Mouse (Mus musculus) macrophage (primary cell): Measurements from ENCODE around the gene Gm21992. TPM values are rescaled to one million over a fixed set of nuclear protein-coding genes. Genes with fewer than 3 reads are reported as not detected.
"Not testable (repeated sequence)": the region's sequence is repeated elsewhere in the genome, so short reads cannot be mapped to it uniquely, and the experiment has no call there.

Source experiments
- H3K27ac ChIP-seq: fragments of 350-480 bp; formaldehyde crosslinking; 2 replicates; pipeline ENCODE4 v1.9.0; 2021
- H3K36me3 ChIP-seq: fragments of 350-480 bp; formaldehyde crosslinking; 2 replicates; pipeline ENCODE4 v1.9.0; 2021; ENCODE audit errors: inconsistent target
- H3K4me3 ChIP-seq: fragments of 350-480 bp; formaldehyde crosslinking; 2 replicates; pipeline ENCODE4 v1.9.0; 2021; ENCODE audit errors: inconsistent target
- H3K79me2 ChIP-seq: fragments of 350-480 bp; formaldehyde crosslinking; 2 replicates; pipeline ENCODE4 v1.9.0; 2021; ENCODE audit errors: inconsistent target
- WGBS: methylation state at CpG from one replicate; pipeline ENCODE4 v1.1.7; 2026; ENCODE audit warnings: inconsistent platforms; ENCODE audit not compliant: missing documents; 5-methylcytosine and 5-hydroxymethylcytosine counted together
- polyA plus RNA-seq: library from polyadenylated mRNA; stranded (reverse); fragments of 250-400 nt; gene quantifications from 3 replicates; pipeline ENCODE4 v1.2.4, GENCODE M21; 2018; ENCODE audit warnings: inconsistent platforms

Gene Gm21992
- polyA plus RNA-seq, 1 experiment from 2014 or later, result 1.3 TPM

- Histone ChIP-seq H3K4me3 (no peak overlapping the region), H3K79me2 (peaks cover 94% of the 10 kb centered on the region), H3K36me3 (peaks cover 33% of the 10 kb centered on the region), H3K27ac (no peak overlapping the region)
- WGBS, result no CpG with 5 or more reads among the region's 1 CpGs
These were observed 15.5 kb downstream of the Gm21992 start for GRCm38 (mm10) chr19:4795929-4796328.

DNA sequence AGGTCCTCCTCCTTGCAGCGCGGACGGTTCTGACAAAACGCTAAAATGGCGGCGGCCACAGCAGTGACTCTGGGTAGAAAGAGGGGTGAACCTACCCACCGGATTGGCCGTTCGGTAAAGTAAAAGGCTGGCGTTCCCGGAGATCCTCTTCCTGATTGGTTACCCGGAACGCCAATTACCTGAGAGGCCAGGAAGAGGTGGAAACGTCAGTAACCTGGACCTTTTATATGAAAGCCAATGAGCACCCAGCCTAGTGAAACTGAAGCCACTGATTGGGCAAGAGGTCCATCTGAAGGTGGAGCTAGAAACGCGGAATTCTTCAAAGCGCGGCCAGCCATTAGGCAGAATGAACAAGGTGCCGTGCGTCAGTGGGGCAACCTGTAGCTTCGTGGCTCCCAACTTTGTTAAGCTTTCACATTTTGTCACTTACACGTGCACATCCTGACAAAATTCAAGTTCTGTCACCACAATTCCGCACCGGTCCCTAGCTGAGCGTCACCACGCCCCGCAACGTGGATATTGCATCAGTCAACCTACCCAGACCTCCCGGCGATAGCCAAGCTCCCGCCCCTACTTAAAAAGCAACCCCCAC, 17.5 kb downstream of the Gm21992 start, which contains the start of gene Rbm4:
Rbm4 (minus strand) TSS at position 71 of the 592 bp plus-strand sequence.
- Histone ChIP-seq H3K27ac (peak within 1 kb of the TSS; percentile 59), H3K79me2 (peaks cover 94% of the 10 kb centered on the region), H3K4me3 (peak within 1 kb of the TSS; percentile 89), H3K36me3 (peaks cover 16% of the 10 kb centered on the region)
- 2% methylated on average over 31 of the region's 31 CpGs for WGBS

- peaks cover 94% of the 10 kb centered on the region for H3K79me2 ChIP-seq
- H3K36me3 ChIP-seq, result peaks cover 16% of the 10 kb centered on the region
- peak overlapping the region; percentile 59 for H3K27ac ChIP-seq
- WGBS, result 1% methylated on average over 16 of the region's 16 CpGs
- peak overlapping the region; percentile 89 for H3K4me3 ChIP-seq
These were observed 18.1 kb downstream of the Gm21992 start for GRCm38 (mm10) chr19:4793281-4793830.

GRCm38 (mm10) chr19:4786313-4786712, 25.1 kb downstream of the Gm21992 start:
- H3K27ac ChIP-seq, result no peak overlapping the region
- peaks cover 45% of the 10 kb centered on the region for H3K36me3 ChIP-seq
- no peak overlapping the region for H3K4me3 ChIP-seq
- H3K79me2 ChIP-seq, result peaks cover 100% of the 10 kb centered on the region
- 93% methylated on average over 2 of the region's 2 CpGs for WGBS

DNA sequence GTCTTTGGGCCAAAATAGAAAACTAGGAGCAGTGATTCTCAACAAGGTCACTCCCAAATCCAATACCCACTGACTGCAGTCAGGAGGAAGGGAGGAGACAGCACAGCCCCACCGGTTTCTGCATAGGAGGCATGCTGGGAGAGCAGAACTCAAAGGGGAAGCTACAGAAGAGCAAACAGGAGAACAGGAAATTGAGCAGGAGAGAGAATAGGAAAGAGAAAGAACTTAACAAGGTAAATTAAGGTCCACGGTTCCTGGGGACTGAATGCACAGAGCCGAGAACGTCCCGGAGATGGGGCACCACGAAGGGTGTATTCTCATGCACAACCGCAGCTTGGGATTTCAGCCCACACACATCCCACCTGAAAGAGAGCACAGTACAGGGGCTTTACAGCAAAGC, 26.2 kb downstream of the Gm21992 start:
- Histone ChIP-seq H3K4me3 (no peak overlapping the region), H3K79me2 (peaks cover 100% of the 10 kb centered on the region), H3K27ac (no peak overlapping the region), H3K36me3 (peaks cover 38% of the 10 kb centered on the region)
- 63% methylated on average over 7 of the region's 7 CpGs for WGBS

DNA sequence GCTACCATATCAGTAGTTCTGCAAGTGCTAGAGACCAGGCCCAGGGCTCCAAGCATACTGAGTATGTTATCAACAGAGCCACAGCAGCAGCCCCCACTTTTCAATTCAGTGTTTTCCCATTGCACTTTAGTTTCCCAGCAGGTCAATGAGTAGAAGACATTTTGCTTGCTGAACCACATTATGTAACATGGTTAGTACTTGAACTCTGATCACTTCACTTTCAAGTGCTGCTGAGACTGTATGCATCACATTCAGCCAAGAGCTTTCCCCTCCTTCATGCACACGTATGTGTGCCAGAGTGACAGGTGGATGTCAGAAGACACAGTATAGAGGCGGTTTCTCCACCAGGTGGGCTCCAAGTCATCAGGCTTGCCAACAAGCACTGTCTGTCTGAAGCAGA, 28.5 kb downstream of the Gm21992 start:
- Histone ChIP-seq H3K27ac (no peak overlapping the region), H3K36me3 (peaks cover 38% of the 10 kb centered on the region), H3K79me2 (peaks cover 100% of the 10 kb centered on the region), H3K4me3 (no peak overlapping the region)
- WGBS, result 100% methylated on average over 2 of the region's 2 CpGs

DNA sequence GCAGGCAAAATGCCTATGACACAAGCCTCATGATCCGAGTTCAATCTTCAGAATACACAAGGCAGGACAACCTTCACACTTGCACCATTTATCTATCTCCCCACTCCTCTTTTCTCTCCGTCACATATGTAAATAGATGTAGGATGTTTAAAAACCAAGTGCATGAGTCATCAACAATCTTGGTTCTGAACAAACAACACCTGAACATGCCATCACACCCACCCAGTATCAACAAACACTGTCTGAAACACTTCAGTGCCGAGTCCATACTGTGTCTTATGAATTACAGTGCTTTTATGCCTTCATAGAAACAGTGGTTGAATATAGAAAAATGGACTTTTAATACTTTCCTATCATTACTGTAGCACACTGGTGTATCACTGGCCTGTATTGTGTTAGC, 38.6 kb downstream of the Gm21992 start:
- no peak overlapping the region for H3K4me3 ChIP-seq
- H3K79me2 ChIP-seq, result peaks cover 100% of the 10 kb centered on the region
- H3K27ac ChIP-seq, result no peak overlapping the region
- 90% methylated on average over 3 of the region's 3 CpGs for WGBS
- peaks cover 41% of the 10 kb centered on the region; the same call in 1 of the 2 replicates for H3K36me3 ChIP-seq

DNA sequence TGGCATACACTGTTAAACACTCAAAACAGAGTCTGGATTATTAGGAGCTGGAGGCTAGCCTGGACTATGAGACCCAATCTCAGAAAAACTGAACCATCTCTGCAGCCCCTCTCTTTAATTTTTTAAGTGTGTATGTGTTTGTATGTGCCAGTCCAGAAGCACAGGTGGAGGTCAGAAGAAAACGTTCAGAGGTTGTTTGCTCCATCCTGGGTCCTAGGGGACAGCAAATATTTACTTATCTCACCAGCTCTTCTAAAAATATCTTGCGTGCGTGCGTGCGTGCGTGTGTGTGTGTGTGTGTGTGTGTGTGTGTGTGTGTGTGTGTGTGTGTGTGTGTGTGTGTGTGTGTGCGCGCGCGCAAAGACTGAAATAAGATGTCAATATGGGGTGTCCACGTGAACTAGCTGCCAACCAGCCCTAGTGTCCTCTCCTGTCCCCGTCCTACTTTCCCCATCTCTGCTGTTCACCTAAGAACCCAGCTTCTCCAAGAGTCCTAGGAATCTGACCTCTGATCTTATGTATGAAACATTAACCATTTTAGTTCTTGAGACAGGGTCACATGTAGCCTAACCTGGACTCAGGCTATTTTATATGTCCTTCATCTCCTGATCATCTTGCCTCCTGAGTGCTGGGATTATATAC, 43.8 kb downstream of the Gm21992 start:
- 94% methylated on average over 2 of the region's 12 CpGs for WGBS
- peaks cover 51% of the 10 kb centered on the region for H3K36me3 ChIP-seq

GRCm38 (mm10) chr19:4762876-4763275, 48.5 kb downstream of the Gm21992 start:
- Histone ChIP-seq H3K79me2 (peaks cover 90% of the 10 kb centered on the region; the same call in 1 of the 2 replicates), H3K36me3 (peaks cover 23% of the 10 kb centered on the region), H3K4me3 (no peak overlapping the region), H3K27ac (no peak overlapping the region)
- 62% methylated on average over 1 of the region's 1 CpGs for WGBS

More for the DNA sequence above, 43.8 kb downstream of the Gm21992 start:
- Histone ChIP-seq H3K4me3 (no peak overlapping the region), H3K27ac (no peak overlapping the region), H3K79me2 (peaks cover 98% of the 10 kb centered on the region)

- H3K4me3 ChIP-seq, H3K27ac ChIP-seq: not testable (repeated sequence)
- 80% methylated on average over 4 of the region's 8 CpGs for WGBS
- Histone ChIP-seq H3K36me3 (peaks cover 18% of the 10 kb centered on the region), H3K79me2 (peaks cover 70% of the 10 kb centered on the region; the same call in 1 of the 2 replicates)
These were observed 50.9 kb downstream of the Gm21992 start for GRCm38 (mm10) chr19:4760544-4760943.

GRCm38 (mm10) chr19:4756921-4757320, 54.5 kb downstream of the Gm21992 start:
- Histone ChIP-seq H3K36me3 (peaks cover 4% of the 10 kb centered on the region; the same call in 1 of the 2 replicates), H3K27ac (peak overlapping the region; percentile 12; the same call in 1 of the 2 replicates), H3K4me3 (peak overlapping the region; percentile 58), H3K79me2 (peaks cover 36% of the 10 kb centered on the region; the same call in 1 of the 2 replicates)
- WGBS, result 2% methylated on average over 6 of the region's 9 CpGs

DNA sequence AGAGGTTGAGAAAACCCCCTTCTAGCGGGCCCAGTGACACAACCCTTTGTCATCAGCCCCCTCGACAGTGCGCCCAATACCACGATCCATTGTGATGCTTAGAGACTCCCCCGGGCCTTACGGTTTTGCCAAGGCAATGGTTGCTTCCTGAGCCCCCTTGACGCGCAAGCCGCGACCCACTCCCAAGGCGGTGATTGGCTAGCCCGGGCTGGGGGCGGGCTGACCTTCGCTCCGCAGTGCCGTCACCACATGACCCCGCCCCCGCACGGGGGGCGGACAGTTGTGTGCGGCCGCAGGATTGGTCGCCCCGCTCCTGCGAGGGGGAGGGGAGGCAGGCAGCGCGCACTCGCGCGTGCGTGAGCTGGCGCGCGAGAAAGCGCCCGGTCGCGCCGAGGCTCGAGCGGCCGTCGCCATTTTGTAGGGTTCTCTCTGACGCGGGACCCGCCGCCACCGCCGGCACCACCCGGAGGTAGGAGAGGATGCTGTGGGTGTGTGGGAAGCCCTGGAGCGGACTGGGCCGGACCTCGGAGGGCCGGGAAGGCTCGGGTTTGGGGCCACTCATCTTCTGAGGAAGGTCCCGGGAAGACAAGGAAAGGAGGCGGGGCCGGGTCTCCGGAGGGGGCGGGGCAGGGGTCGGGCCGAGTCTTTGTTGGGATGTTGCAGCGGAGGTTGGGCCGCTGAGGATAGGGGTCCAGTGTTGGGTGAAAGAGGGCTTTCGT, 55.1 kb downstream of the Gm21992 start, which contains the start of gene Rbm4b:
Rbm4b (plus strand) TSS at position 305 of the 719 bp plus-strand sequence.
- Histone ChIP-seq H3K36me3 (no peaks in the 10 kb centered on the region), H3K79me2 (peaks cover 30% of the 10 kb centered on the region; the same call in 1 of the 2 replicates), H3K4me3 (peak within 1 kb of the TSS; percentile 58), H3K27ac (peak within 1 kb of the TSS; percentile 19)
- under 1% methylated on average over 63 of the region's 65 CpGs for WGBS

- WGBS, result under 1% methylated on average over 10 of the region's 10 CpGs
- Histone ChIP-seq H3K27ac (peak overlapping the region; percentile 19; the same call in 1 of the 2 replicates), H3K79me2 (peaks cover 24% of the 10 kb centered on the region; the same call in 1 of the 2 replicates), H3K36me3 (no peaks in the 10 kb centered on the region), H3K4me3 (peak overlapping the region; percentile 50)
These were observed 55.7 kb downstream of the Gm21992 start for GRCm38 (mm10) chr19:4755565-4756192.

GRCm38 (mm10) chr19:4749975-4750374, 61.4 kb downstream of the Gm21992 start:
- no peak overlapping the region for H3K4me3 ChIP-seq
- no peaks in the 10 kb centered on the region for H3K36me3 ChIP-seq
- H3K79me2 ChIP-seq, result no peaks in the 10 kb centered on the region
- H3K27ac ChIP-seq, result no peak overlapping the region
- WGBS, result 86% methylated on average over 6 of the region's 6 CpGs
